Comparison of ENCODE assay signal across 8 mouse cellular contexts in genomic region chr4:102570766-102571411, GRCm38 (mm10).
A peak's percentile ranks its signal among the peaks of the same experiment; 100 is the strongest.
DNase-seq lines count a peak whose midpoint lies in the region; ATAC-seq and TF ChIP-seq lines count a peak whose summit lies in the region.

No protein-coding gene starts in this region.

- no peak for TF ChIP-seq CTCF in liver, postnatal 0 days (IDR thresholded peaks at IDR 0.05; ENCODE audit: low read depth)

- H3K27me3 ChIP-seq in kidney, embryonic 14.5 days (ENCODE audit: control insufficient read depth, insufficient read depth, low read length) = no peaks in the 10 kb centered on the region
- peaks cover 13% of the 10 kb centered on the region for H3K27me3 ChIP-seq in hindbrain, embryonic 13.5 days
- H3K27me3 ChIP-seq in liver, postnatal 0 days (ENCODE audit: insufficient read depth, low read length) = no peaks in the 10 kb centered on the region
- H3K27me3 ChIP-seq in stomach, embryonic 16.5 days (ENCODE audit: control insufficient read depth, insufficient read depth, low read length) = no peaks in the 10 kb centered on the region

- WGBS in kidney, embryonic 14.5 days = 2% methylated on average over 20 of the region's 20 CpGs
- 7% methylated on average over 20 of the region's 20 CpGs for WGBS in hindbrain, embryonic 13.5 days
- 2% methylated on average over 20 of the region's 20 CpGs for WGBS in liver, postnatal 0 days (ENCODE audit: insufficient replicate concordance)
- 4% methylated on average over 20 of the region's 20 CpGs for WGBS in stomach, embryonic 16.5 days

- H3K36me3 ChIP-seq in kidney, embryonic 14.5 days (ENCODE audit: control insufficient read depth, insufficient read depth, low read length) = no peaks in the 10 kb centered on the region
- no peaks in the 10 kb centered on the region for H3K36me3 ChIP-seq in hindbrain, embryonic 13.5 days
- peaks cover 10% of the 10 kb centered on the region; the same call in 1 of the 2 replicates for H3K36me3 ChIP-seq in liver, postnatal 0 days (replicated peaks; ENCODE audit: insufficient read depth, low read length)
- no peaks in the 10 kb centered on the region for H3K36me3 ChIP-seq in stomach, embryonic 16.5 days (ENCODE audit: control insufficient read depth, insufficient read depth, low read length)

- no peaks in the 10 kb centered on the region for H3K9me3 ChIP-seq in kidney, embryonic 14.5 days (ENCODE audit: control insufficient read depth, low read length)
- no peaks in the 10 kb centered on the region for H3K9me3 ChIP-seq in hindbrain, embryonic 13.5 days
- no peaks in the 10 kb centered on the region for H3K9me3 ChIP-seq in liver, postnatal 0 days (ENCODE audit: low read length)
- no peaks in the 10 kb centered on the region for H3K9me3 ChIP-seq in stomach, embryonic 16.5 days (replicated peaks; ENCODE audit: control insufficient read depth, low read length)

- H3K9ac ChIP-seq in kidney, embryonic 14.5 days (ENCODE audit: low read depth, low read length) = peak overlapping the region; percentile 58
- peak overlapping the region; percentile 55 for H3K9ac ChIP-seq in hindbrain, embryonic 13.5 days
- peak overlapping the region; percentile 87 for H3K9ac ChIP-seq in liver, postnatal 0 days (replicated peaks)
- H3K9ac ChIP-seq in stomach, embryonic 16.5 days (ENCODE audit: low read length) = peak overlapping the region; percentile 70

- TF ChIP-seq EP300 in liver, postnatal 0 days (IDR thresholded peaks at IDR 0.05; ENCODE audit: low read depth) = no peak

- H3K4me2 ChIP-seq in kidney, embryonic 14.5 days (replicated peaks; ENCODE audit: low read depth, low read length) = peak overlapping the region; percentile 86
- H3K4me2 ChIP-seq in hindbrain, embryonic 13.5 days = peak overlapping the region; percentile 81
- H3K4me2 ChIP-seq in liver, postnatal 0 days (ENCODE audit: low read depth, low read length) = peak overlapping the region; percentile 80
- peak overlapping the region; percentile 67 for H3K4me2 ChIP-seq in stomach, embryonic 16.5 days (ENCODE audit: low read depth, low read length)

- peak; percentile 21; the same call in 1 of the 2 replicates for ATAC-seq in kidney, embryonic 14.5 days (ENCODE audit: low FRiP score, low TSS enrichment)
- no peak; the same call in 1 of the 2 replicates for ATAC-seq in hindbrain, embryonic 13.5 days (ENCODE audit: low FRiP score)
- peak; percentile 22 for ATAC-seq in liver, postnatal 0 days
- ATAC-seq in stomach, embryonic 16.5 days (ENCODE audit: insufficient read depth, low FRiP score) = 0 out of 2 replicates have a peak, but pooled peaks have one; percentile 26

- peak overlapping the region; percentile 75; the same call in 1 of the 2 replicates for H3K27ac ChIP-seq in kidney, embryonic 14.5 days (ENCODE audit: low read depth, low read length)
- H3K27ac ChIP-seq in brown adipose tissue, adult 24 weeks (replicated peaks; ENCODE audit: low read depth, low read length) = peak overlapping the region; percentile 98
- peak overlapping the region; percentile 67; the same call in 1 of the 2 replicates for H3K27ac ChIP-seq in hindbrain, embryonic 13.5 days
- H3K27ac ChIP-seq in liver, postnatal 0 days (ENCODE audit: low read depth) = peak overlapping the region; percentile 92
- H3K27ac ChIP-seq in stomach, embryonic 16.5 days (ENCODE audit: low read length) = peak overlapping the region; percentile 90

- DNase-seq in kidney, adult 11 months = no peak
- DNase-seq in liver, postnatal 0 days = no peak
- DNase-seq in Muller cell, postnatal 12 days (ENCODE audit: inconsistent ontology term) = no peak
- DNase-seq in ovary, postnatal 14 days (ENCODE audit: low spot score) = no peak

- peaks cover 16% of the 10 kb centered on the region; the same call in 1 of the 2 replicates for H3K4me1 ChIP-seq in kidney, embryonic 14.5 days (ENCODE audit: control insufficient read depth, insufficient read depth, low read length)
- H3K4me1 ChIP-seq in brown adipose tissue, adult 24 weeks (ENCODE audit: control insufficient read depth, insufficient read depth, insufficient read length, low read length) = peaks cover 29% of the 10 kb centered on the region
- H3K4me1 ChIP-seq in hindbrain, embryonic 13.5 days (replicated peaks) = peaks cover 41% of the 10 kb centered on the region
- peaks cover 73% of the 10 kb centered on the region for H3K4me1 ChIP-seq in liver, postnatal 0 days (ENCODE audit: insufficient read depth)
- peaks cover 39% of the 10 kb centered on the region for H3K4me1 ChIP-seq in stomach, embryonic 16.5 days (ENCODE audit: control insufficient read depth, insufficient read depth, low read length)

- peak overlapping the region; percentile 50 for H3K4me3 ChIP-seq in kidney, embryonic 14.5 days (ENCODE audit: low read length)
- peak overlapping the region; percentile 72 for H3K4me3 ChIP-seq in brown adipose tissue, adult 24 weeks (ENCODE audit: insufficient read depth, low read depth, low read length)
- peak overlapping the region; percentile 45 for H3K4me3 ChIP-seq in hindbrain, embryonic 13.5 days
- peak overlapping the region; percentile 71 for H3K4me3 ChIP-seq in liver, postnatal 0 days (ENCODE audit: low read depth, low read length)
- peak overlapping the region; percentile 53 for H3K4me3 ChIP-seq in stomach, embryonic 16.5 days (replicated peaks; ENCODE audit: low read length)
